Mouse (Mus musculus) cerebellum, adult 11-12 months (tissue): ENCODE measurements around the gene 5330417C22Rik.
A peak's percentile ranks its signal among the peaks of the same experiment; 100 is the strongest.
"Not testable (repeated sequence)": the region's sequence is repeated elsewhere in the genome, so short reads cannot be mapped to it uniquely, and the experiment has no call there.

ENCODE experiments used
- DNase-seq: peaks from one replicate; pipeline ENCODE4 v3.0.0; 2022

Gene 5330417C22Rik

DNA sequence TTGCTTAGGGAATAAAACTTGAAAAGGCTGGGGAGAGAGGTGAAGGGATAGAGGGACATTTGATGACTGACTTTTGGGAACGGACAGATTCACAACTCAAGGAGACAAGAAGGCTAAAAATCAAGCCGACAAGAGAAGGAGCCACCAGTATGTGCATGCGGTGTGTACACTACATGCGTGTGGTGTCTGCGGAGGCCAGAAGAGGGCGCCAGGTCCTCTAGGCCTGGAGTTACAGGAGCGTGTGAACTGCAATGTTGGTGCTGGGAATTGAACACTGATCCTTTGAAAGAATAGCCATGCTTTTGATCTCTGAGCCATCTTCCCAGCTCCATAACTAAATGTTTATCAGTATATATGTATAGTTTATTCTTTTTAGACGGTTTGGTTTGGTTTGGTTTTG is 7.8 kb downstream of the 5330417C22Rik start:
- DNase-seq, result no peak

DNA sequence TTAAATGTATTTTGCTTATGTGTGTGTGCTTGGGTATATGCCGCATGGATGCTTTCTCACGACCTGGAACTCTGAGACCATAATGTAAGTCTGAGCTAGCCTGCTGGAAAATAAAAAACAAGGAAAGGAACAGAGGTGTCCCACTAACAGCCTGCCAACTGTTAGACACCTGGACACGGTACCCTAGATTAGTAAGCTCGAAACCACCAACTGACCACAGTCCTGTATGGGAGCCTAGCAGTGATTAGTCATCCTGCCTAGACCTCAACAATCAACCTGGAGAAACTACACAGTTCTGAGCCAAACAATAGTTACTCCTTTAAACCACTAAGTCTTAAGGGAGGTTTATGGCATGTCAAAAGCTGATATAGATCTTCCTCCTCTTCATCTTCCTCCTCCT is 12.9 kb downstream of the 5330417C22Rik start:
- DNase-seq, result no peak

DNA sequence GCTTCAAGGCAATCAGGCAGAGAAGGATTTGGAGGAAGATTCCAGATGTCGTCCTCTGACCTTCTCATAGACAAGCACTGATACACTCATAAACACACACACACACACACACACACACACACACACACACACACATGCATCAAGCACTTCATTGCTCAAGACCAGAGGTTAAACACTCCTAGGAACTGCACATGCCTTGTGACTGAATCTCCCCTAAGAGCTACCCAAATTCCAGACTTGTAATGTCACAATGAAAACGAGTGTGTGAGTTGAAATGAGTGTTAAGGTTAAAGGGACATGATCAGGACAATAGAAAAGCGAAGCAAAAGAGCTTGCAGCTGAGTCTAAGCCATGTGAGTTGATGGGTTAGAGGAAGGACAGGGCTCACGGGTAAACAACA is 18.1 kb downstream of the 5330417C22Rik start:
- DNase-seq, result no peak

DNA sequence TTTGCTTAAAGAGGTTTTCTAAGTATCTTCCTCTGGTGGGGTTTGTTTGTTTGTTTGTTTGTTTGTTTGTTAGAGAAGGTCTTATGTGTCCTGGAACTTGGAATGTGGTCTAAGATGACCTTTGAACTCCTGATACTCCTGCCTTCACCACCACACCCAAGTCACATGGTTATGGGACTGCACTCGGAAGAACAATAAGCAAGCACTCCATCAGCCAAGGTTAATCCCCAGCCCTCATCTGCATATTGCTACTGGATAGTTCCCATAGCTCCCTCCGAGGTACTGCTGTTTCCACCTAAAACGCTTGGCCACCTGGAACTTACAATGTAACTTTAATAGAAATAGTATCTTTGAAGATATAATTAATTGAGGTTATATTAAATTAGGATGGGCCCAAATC is 22.9 kb downstream of the 5330417C22Rik start:
- no peak for DNase-seq

DNA sequence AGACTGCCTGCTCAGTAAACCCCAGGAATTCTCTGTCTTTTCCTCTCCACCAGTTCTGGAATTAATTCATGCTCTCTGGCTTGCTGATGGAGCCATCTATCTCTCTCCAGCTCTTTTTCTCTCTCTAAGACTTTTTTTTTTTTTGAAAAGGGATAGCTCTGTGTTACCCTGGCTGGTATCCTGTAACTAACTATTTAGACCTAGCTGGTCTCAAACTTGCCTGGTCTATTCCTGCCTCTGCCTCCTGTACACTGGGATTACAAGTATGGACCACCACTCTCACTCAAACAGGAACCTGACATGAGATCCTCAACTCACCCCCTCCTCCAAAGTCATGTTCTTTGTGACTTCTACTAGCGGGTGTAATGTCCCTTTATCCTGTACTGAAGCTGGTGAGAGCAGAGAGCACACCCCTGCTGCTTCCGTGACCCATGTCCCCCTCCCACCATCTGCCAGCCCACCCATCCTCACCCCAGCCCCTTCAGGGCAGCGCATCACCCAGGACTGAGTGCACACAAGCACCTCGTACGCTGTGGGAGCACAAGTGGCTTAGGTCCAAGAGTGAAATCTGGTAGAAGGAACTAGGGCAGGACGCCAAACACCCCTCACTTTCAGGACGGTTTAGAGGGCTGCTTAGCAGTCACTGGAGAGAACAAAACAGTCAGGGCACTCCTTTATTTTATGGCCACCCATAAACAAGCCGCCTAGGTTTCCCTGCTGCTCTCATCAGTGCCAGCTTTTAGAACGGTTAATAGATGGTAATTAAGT is 25.4 kb downstream of the 5330417C22Rik start:
- no peak for DNase-seq

DNA sequence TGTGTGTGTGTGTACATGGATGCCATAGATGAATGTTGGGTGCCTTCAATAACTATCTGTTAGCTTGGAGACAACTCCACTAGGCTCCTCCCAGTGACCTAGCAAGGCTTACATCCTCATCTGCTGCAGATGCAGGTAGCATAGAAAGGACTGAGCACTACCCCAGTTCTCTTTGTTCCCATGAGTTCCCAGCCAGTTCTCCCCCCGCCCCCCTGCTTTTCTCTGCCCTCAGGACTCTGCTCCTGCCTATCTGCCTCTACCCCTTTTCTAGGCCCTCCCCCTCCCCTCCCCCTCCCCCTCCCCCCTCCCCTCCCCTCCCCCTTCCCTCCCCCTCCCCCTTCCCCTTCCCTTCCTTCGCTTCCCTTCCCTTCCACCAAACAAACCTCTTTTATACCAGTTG is 26.2 kb downstream of the 5330417C22Rik start:
- DNase-seq, result no peak

DNA sequence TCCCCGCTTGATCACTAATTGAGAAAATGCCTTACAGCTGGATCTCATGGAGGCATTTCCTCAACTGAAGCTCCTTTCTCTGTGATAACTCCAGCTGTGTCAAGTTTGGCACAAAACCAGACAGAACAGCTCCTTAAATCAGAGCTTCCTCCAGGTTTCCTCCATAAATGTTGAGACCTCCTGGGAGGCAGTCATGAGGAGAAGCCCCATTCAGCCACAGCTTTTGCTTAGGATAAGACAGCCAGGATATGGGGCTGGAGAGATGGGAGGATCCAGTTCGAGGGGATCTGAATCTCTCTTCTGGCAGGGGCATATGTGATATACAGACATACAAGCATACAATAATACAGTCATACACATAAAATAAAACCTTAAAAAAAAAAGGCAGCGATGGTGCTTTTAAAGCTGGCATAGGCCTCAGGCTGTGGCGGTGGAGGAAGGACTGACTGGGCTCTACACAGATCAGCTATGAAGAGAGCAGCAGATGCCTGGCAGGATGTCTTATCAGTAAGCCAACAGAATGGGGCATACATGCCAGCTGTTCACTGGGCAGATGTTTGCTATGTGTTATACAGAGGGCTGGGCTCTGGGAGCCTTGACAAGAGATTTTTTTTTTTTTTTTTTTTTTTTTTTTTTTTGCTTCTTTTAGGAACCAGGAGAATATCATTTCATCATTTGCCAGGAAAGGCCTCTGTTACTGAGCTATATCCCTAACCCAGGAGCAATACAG is 27.4 kb downstream of the 5330417C22Rik start:
- DNase-seq, result no peak

DNA sequence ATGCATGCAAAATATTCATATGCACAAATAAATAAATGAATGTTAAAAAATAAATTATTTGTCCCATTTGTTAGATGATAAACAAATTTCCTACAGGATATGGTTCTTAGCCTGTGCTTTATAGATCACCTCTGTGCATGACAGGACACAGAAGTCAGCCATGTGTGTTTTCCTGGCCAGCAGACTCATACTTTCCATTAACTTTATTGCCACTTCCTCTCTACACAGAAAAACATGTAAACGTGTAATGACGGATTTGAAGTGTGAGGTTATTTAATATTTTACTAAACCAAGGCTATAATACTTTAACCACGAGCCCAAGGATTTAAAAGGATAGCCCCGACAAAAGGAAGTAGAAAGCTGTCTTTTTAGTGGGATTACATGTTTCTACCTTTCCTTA is 32.4 kb downstream of the 5330417C22Rik start:
- DNase-seq, result no peak

DNA sequence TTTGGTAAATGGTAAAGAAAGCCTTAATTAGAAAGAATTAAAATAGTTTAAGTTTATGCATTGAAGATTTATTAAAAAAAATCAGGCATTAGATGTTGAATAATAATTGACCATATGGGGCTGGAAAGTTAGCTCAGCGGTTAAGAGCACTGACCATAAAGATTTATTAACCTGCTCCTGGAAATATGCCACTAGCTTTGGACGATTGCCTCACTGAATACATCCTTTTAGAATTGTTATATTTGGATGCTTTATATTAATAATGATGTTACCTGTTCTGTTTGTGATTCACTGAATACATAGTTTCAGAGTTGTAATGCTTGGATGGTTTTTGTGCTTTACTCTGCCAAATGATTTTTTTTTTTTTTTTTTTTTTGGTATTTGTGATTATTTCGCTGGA is 34.9 kb downstream of the 5330417C22Rik start:
- DNase-seq, result not testable (repeated sequence)

DNA sequence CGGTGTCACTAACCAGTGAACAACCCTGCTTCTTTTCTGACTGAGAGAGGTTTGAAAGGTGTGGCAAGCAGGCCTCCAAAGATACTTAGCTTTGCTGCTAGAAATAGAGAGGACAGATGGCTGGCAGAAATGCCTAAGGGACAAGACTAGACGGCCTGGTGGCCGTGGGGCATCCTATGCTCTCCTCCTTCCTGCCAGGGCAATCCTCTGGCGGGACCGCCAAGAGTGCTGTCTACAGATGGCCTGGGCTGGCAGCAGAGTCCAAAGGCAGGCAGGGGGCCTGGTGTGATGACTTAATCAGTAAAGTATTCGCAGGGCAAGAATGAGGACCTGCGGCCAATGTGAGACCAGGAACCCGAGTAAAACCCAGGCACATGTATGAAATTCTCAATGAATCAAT is 36.5 kb downstream of the 5330417C22Rik start:
- DNase-seq, result peak; percentile 92

DNA sequence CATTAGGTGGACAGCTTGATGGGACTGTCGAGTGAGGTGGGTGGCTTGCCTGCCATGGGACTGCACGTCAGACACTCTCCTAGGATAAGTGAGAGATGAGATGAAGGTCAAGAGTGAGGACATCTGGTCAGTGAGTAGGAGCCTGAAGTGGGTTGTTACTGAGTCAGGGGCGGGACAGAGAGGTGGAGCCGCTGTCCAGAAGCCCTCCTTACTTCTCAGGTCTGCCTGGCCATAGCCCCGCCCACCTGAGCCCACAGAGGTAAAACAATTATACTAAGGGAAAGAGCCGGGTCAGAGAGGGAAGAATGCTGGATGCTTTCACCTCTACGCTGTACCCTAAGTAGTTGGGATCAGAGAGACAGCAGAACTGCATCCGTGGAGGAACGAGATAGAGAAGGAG is 38.7 kb downstream of the 5330417C22Rik start:
- DNase-seq, result no peak

DNA sequence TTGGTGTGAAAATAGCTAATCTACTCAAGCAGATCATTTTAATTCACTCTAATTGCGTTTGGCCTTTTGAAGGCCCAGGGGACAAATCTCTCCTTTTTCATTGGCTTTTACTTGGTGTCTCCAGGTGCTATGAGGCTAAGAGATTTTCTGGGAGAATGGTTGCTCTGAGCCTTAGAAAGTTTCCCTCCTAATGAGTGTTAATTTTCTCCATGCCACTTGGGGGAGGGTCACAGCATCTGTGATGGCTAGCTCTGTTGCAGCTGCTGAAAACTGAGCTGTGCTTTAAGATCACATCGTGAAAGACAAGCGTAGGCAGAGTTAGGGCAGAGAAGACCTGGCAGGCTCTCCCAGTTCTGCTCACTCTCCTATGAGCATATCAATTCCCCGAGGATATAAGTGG is 40.9 kb downstream of the 5330417C22Rik start:
- no peak for DNase-seq

DNA sequence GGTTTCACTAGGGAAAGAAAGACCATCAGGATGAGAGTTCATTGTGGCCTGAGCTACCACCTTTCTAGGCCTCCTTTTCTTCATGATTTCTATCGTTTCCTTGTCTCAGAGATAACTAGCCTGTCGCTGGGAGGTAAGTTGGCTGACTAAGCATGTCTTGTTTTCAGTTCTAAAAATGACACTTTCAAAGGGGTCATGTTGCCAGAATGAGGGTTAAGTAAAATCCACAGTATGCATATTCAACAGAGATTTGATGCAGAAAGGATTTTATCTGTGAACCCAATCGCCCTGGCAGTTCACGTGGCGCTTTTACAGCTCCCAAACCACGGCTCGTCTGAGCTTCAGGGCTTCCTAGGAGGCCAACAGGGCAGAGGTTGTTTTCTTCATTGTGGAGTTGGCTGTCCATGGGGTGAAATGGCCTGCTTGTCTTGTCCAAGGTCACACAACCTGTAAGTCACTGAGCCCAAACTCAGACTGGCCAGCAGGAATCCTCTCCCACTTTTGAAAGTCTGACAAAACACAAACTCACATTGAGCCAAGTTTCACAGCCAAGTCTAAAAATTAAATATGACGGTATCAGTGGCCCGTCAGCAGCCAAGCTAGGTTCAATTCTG is 41.4 kb downstream of the 5330417C22Rik start:
- no peak for DNase-seq

DNA sequence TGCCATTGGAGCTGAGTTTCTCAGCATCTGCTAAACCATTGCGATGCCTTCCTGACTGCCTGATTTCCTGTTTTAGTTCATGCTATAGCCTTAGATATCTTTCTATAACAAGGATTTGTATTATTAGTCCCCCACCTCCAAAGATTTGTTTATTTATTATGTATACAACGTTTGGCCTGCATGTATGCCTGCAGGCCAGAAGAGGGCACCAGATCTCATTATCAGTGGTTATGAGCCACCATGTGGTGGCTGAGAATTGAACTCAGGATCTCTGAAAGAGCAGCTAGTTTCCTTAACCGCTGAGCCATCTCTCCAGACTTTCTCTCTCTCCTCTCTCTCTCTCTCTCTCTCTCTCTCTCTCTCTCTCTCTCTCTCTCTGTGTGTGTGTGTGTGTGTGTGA is 46.4 kb downstream of the 5330417C22Rik start:
- no peak for DNase-seq

DNA sequence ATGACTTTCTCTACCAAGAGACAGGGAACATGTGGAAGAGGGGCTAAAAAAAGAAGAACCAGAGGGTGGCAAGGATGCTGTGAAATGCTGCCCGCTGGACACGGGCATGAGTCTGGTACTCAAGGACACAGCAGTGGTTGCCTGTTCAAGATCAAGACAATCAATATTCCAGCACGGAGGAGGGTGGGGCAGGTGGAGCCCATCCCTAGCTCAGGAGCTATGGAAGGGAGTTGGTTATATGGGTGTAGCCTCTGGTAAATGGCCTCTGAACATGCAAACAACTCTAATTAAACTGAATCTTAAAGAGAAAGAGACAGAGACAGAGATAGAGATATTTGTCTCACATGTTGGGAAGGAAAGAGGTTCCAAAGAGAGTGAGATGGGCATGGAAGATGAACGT is 51.6 kb downstream of the 5330417C22Rik start:
- no peak for DNase-seq

DNA sequence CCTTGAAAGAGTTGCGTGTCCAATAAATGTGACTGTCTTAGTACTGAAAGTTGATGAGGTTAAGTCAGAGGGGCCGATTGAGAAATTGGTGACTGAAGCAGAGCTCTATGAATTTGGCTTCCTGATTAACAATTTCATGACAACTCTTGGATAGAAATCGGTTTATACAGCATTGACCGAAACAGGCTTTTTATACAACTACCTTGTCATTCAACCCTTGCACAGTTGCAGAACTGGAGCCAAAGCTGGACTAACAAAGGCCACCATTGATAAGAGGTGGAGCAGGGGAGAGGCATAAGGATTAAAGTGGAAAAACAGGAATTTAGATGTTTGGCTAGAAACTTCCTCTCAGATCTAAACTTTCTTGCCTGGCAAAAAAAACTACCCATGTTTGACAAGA is 57.5 kb downstream of the 5330417C22Rik start:
- DNase-seq, result no peak

DNA sequence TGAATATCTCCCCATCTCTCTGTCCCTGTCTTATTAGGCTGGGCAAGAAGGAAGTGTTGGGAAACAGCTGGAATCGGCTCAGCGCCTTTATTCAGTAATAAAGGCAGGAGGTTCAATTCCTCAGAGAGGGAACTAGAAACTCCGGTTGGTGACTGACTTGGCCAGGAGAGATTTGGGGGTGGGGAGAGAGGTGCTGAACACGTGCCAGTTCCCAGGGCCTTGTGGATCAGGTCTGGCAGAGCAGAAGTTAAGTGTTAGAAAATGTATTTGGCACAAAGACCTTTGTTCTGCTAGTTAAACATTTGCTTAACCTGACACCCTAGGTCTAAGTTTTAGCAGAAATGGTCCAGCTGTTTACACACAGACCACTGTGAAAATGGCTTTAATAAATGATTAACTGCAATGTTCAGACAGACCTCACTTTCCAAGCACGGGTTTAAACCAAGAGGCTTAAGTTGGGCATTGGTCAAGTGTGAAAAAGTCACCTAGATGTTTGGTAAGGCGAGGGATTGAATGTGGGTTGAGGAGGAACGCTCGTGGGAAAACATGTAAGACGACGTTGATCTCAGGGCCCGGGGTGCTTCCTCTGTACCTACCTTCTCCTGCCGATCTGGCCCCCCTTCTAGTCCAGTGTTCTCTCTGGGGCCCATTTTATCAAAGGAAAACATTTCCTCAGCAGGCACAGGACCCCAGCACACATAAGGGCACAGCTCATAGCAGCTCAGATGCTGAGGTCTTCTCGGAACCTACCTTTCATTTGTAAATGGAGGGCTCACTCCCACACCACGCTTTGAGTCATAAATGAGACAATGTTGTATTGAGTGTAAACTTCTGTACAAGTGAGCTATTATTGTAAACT is 59.3 kb downstream of the 5330417C22Rik start:
- DNase-seq, result no peak

DNA sequence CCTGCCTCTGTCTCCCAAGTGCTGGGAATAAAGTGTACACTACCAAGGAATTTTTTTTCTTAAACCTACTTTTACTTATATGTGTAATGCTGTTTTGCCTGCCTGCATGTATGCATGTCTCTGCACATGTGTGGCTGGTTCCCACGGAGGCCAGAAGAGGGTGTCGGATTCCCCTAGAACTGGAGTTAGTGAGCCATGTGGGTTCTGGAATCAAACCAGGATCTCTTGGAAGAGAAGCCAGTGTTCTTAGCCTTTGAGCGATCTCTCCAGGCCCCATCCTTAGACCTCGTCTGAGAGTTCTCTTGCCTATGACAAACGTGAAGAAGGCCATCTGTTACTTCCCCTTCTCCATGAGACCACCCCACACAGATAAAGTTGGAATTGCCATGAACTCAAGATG is 60.8 kb downstream of the 5330417C22Rik start:
- no peak for DNase-seq

DNA sequence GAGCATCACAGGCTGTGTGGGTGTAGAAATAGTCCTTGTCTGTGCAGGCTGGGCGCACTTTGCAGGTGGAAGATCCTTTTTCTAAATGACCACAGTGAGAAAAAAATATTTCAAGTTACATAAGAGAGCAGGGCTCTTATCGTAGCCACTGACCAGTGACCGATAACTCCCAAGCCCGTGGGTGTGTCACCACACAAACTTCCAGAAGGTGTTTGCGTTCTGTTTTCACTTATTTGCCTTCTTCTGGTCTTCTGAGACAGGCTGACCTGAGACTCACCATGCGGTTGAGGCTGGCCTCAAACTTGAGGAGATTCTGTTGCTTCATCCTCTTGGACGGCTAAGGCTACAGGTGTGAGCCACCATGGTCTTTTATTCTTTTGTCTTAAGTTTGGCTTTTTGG is 61.4 kb downstream of the 5330417C22Rik start:
- no peak for DNase-seq

DNA sequence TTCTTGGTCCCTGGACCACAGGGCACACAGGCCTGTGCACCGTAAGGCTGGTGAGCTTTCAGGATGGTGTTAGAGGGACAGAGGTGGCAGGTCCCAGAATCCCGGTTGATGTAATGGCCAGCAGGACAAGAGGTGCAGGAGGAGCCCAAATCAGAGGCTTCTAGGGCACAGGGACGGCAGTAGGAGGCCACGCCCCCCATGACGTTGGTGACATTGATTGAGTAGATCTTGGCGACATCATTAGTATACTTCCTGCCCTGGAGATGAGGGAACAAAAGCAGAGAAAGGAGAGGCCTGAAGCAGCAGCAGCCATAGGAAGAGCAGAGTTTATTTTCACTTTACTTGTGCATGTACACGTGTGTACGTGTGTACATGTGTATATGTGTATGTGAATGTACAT is 68.6 kb downstream of the 5330417C22Rik start:
- DNase-seq, result no peak

DNA sequence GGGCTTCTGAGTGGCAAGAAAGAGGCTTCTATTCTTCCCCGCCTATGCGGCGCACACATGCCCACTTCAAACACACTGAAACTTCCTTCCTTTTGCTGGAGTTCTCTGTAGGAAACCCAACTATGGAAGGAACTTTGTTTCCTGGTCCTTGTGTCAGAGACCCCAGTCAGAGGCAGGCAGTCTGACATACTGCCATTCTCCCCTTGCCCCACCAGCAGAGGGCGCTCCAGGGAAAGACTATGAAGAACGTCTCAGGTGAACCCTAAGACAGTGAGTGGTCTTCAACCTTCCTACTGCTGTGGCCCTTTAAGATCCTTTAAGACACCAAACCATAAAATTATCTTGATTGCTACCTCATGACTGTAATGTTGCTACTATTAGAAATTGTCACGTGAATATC is 69.9 kb downstream of the 5330417C22Rik start:
- DNase-seq, result no peak

DNA sequence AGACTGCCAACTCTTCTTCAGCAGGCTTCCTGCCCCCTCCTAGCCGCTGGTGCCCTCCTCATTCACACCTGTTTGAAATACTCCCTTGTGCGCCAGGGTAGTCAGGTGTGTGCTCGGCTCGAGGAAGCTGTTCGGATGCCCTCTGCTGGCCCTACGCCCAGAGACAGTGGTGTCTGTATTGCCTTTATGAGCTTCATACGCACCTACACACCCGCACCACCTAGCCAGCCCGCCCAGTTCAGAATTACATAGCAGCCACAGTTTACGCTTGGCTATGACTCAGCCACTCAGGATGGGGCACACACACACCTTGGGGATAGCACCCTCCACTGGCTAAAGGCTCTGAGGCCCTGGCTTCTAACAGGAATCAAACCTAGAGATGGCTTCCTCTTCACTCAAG is 77.5 kb downstream of the 5330417C22Rik start:
- DNase-seq, result no peak

DNA sequence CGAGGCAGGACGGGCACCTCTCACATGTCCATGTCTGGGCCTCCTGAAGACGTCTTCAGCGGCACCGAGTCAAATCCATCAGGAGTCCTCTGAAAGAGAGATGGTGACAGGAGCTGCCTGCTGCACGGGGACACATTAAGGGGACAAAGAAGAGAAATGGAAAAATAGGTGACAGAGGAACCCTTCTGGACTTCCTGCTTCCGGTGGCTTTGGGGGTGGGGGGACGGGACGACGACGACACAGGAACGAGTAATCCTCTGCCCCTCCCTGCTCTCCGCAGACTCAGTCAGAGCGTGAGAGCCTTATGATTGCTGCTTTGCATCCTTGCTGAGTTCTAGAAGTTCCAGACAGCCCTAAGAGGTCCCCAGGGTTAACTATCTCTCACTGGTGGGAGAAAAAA is 78.0 kb downstream of the 5330417C22Rik start:
- DNase-seq, result no peak
